Mouse (Mus musculus) bone marrow macrophage, adult 2 months (primary cell): Measurements from ENCODE around the gene Trim7.

ENCODE experiments used
- CTCF ChIP-seq: IDR thresholded peaks from 2 replicates; pipeline ENCODE4 v1.5.1; 2012; ENCODE audit warnings: low read depth, mild to moderate bottlenecking, low read length, moderate library complexity
- POLR2A ChIP-seq: IDR thresholded peaks from 2 replicates; pipeline ENCODE4 v1.6.1; 2012; ENCODE audit warnings: mild to moderate bottlenecking, low read depth, low read length, borderline replicate concordance

GRCm38 (mm10) chr11:48830279-48830678, 4.3 kb downstream of the Trim7 start:
- TF ChIP-seq CTCF (no peak), POLR2A (no peak)
